Mouse (Mus musculus): ENCODE results near the gene Prss33. TPM values are rescaled to one million over a fixed set of nuclear protein-coding genes. Genes with fewer than 3 reads are reported as not detected.

Gene Prss33
- total and polyA plus RNA-seq, 3 experiments = 0.24 TPM; not detected in 2

DNA sequence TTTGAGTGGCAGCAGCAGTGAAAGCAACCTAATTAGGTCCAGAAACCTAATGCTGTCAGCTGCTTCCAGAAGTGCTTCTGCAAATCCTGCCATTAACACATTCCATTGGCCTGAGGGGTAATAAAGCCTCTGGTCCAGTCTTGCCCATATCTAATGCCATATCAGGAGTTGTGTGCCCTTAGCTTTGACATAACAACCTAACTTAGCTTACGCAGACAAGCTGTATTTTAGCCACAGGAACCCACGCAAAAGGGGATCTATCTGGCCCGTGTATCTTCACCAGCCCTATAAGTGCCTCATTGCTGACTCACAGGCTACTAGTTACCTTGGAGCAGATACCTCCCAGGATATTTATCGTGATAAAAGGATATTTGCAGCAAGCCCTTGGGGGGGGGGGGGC lies 10.3 kb downstream of the Prss33 start:
- DNase-seq = no peak

GRCm38 (mm10) chr17:23823614-23824013 lies 12.2 kb downstream of the Prss33 start:
- DNase-seq = no peak

- DNase-seq = no peak
Measured at GRCm38 (mm10) chr17:23823018-23823417, 12.8 kb downstream of the Prss33 start.

GRCm38 (mm10) chr17:23822094-23822493 lies 13.8 kb downstream of the Prss33 start:
- no peak for DNase-seq

- no peak for DNase-seq
Measured at GRCm38 (mm10) chr17:23820731-23821130, 15.1 kb downstream of the Prss33 start.

- DNase-seq = no peak
Measured at GRCm38 (mm10) chr17:23819235-23819634, 16.6 kb downstream of the Prss33 start.

DNA sequence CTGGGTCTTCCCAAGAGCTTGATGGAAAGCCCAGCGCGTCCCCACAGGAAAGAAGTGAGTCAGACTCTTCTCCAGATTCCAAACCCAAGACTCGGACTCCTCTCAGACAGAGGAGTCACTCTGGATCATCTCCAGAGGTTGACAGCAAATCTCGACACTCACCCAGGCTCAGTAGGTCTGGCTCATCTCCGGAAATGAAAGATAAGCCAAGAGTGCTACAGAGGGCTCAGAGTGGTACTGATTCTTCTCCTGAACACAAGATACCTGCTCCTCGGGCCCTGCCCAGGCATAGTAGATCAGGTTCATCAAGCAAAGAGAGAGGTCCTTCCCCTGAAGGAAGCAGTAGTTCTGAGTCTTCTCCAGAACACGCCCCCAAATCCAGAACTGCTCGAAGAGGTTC lies 17.3 kb downstream of the Prss33 start:
- DNase-seq = no peak

- DNase-seq = no peak
Measured at GRCm38 (mm10) chr17:23815641-23816040, 20.2 kb downstream of the Prss33 start.

DNA sequence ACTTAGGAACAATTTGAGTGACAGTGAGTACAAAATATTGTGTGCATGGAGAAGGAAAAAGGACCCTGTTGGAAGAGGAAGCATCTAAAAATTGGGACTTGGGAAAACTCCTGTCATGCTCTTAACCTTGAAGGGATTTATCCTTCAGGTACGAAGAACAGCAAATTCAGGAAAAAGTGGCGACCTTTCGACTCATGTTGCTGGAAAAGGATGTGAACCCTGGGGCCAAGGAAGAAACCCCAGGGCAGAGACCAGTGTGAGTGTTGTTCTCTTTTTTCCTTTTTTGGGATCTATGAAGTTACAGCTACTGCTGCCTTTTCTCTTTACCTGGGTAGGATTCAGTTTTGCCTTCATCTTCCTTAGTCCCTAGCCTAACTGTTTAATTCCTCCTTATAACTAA lies 27.9 kb downstream of the Prss33 start:
- no peak for DNase-seq

DNA sequence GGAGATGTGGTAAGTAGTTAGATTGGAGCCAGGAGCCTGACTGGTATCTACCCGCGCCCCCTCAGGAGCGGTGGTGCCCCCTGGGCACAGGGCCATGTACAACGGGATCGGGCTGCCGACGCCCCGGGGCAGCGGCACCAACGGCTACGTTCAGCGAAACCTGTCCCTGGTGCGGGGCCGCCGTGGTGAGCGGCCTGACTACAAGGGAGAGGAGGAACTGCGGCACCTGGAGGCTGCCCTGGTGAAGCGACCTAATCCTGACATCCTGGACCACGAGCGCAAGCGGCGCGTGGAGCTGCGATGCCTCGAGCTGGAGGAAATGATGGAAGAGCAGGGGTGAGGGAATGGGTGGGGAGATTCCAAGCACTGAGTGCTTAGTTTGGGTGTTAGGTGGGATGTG lies 29.0 kb downstream of the Prss33 start:
- DNase-seq = peak; percentile 66

DNA sequence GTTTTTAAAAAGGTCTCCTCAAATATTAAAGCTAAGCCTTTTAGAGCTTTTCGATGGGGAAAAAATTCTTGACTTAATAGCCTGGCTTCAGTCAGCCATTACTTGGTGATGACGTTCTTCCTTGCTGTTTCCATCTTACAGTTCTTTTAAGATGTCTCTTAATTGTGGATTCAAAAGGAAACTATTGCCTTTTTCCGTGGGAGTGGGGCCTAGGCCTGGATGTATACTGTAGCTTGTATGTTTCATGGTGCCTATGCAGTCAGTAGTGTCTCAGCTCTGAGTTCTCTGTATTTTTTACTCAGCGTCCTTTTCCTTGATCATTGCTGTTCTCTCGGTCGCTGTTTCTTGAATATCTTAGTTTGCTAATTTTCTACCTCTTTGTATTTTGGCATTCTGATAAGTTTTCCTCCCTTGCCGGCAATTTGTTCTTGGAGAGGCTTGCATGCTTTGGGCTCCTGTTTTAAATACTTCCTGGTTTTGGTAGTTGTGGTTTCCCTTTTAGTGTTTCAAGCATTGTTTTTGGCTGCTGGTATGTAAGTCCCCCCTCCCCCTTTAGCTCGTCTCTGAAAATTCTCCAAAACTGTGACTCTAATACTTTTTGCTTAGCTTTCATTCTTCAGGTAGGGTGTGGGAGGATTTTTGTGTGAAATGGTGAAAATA lies 31.3 kb downstream of the Prss33 start:
- DNase-seq = no peak

DNA sequence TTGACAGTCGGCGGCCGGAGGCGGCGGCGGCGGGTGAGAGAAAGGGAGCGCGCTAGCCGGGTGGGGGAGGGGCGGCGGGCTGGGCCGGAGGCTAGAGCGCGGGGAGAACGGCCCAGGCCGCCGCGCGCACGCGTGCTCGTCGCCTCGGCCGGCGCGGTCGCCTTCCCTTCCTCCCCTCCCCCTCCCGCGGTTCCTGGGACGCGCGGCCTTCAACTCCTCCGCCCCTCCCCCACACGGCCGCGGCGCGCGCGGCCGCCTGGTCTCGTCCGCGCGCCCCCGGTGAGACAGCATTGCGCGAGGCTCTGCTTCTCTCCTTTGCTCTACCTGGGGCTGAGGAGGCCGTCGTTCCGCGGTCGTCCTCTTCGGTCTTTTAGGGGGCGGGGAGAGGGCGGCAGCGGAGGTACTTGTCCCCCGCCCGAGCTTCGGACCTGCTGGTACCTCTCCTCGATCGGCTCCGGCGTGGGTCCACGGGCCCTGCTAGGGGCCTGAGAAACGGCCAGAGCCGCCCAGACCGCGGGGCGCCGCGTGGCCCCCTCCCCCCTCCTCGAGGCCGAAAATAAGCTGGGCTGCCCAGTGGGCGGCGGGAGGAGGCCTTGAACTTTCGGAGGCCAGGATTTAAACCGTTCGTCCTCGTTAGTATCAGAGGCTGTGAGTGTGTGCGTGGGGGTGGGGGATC lies 32.4 kb downstream of the Prss33 start:
- DNase-seq = peak; percentile 88

DNA sequence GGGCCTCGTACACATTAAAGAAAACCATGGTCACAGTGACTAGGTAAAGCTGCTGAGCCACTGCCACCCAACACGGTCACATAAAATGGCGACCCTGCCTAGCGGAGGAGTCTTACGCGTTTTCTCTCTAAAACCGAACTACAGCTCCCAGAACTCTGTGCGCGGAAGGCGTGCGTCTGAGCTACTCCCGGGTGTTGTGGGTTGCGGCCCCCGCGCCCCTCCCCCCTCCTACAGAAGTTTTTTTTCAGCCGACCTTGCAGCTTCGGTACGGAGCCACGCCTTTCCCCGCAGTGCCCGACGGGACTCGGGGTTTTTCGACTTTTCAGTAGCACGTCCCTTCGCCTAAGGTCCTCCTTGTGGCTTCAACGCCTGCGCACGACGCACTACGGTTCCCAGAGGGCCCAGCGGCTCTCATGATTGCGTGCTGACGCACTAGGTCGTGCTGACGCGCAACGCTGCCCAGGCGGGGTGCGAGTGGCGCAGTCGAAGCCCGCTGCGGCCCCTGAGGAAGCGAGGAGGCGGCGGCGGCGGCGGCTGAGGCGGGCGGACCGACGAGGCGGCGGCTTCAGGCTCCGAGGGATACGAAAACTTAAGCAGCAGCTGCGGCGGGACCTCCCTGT lies 33.0 kb downstream of the Prss33 start:
- peak; percentile 98 for DNase-seq

DNA sequence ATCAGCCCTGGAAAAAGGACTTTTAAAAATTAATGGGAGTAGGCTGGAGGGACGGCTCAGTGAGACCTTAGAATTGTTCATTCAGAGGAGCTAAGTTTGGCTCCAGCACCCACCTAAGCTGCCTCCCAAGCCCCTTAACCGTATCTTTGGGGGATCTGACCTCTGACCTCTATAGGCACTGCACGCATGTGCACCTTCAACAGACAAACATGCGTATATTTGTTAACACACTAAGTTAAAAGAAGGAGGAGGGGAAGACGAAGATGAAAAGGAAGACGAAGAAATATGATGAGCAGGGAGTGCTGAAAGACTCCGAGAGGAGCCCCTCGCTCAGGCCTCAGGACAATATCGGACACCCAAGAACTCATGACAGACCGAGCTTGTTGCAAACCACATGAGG lies 34.2 kb downstream of the Prss33 start:
- peak; percentile 3 for DNase-seq

DNA sequence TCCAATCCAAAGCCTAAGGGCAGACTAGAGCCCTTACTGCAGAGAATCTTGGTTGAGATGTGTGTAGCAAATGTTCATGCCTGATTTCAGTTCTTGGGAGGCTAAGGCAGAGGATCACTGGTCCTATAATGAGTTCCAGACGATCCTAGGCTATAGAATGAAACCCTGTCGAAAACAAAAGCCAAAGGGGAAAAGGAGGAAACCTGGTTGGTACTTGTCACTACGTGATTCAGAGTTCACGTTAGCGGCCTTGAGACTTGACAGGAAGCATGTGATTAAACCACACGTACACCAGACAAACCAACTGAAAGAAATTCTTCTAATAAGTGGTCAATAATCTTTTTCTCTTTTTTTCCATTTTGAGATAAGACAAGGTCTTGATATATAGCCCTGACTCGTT lies 38.5 kb downstream of the Prss33 start:
- DNase-seq = no peak

DNA sequence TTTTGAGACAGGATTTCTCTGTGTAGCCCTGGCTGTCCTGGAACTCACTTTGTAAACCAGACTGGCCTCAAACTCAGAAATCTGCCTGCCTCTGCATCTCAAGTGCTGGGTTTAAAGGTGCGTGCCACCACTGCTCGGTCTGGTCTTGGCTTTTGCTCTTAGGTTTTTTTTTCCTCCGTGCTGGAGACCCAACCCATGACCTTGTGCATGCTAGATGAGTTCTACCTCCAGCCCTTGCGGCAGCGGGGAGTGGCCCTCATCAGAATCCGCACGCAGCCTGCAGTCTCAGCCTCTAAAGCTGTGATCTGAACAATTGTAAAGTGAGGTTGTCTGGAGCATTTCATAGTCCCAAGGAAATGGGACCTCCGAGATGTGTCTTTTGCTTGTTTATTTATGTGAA lies 40.5 kb downstream of the Prss33 start:
- no peak for DNase-seq

DNA sequence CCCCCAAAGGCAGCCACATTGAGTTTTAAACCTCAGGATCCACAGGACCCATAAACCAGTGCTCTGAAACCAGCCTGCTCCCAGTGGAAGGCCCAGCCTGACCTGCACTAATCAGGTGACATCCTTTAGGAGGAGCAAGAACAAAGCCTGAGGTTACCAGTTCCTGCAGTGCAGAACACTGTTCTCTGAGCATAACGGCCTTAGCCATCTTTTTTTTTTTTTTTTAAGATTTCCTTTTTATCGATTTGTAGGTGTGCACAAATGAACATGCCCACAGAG lies 44.8 kb downstream of the Prss33 start:
- no peak for DNase-seq

- peak; percentile 83 for DNase-seq
Measured at GRCm38 (mm10) chr17:23790269-23791078, 45.4 kb downstream of the Prss33 start, which contains the start of gene Srrm2. TSS of gene Srrm2 (plus strand) at chr17:23790532.

GRCm38 (mm10) chr17:23789749-23790268 lies 46.0 kb downstream of the Prss33 start:
- no peak for DNase-seq

DNA sequence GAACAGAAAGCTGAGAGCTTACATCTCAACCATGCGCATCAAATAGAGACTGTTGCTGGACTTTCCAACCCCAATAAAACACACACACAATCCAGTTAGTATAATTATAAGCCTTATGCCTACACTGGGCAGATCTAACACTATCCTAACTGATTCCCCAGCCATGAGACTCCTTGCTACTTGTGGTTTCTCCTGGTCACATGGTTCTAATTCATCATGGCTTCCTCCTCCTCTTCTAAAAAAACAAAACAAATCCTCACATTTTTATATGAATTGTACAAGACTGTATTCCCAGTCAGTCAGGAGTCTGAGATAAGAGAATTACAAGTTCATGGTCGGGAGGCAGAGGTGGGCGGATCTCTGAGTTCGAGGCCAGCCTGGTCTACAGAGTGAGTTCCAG lies 46.9 kb downstream of the Prss33 start:
- DNase-seq = no peak

DNA sequence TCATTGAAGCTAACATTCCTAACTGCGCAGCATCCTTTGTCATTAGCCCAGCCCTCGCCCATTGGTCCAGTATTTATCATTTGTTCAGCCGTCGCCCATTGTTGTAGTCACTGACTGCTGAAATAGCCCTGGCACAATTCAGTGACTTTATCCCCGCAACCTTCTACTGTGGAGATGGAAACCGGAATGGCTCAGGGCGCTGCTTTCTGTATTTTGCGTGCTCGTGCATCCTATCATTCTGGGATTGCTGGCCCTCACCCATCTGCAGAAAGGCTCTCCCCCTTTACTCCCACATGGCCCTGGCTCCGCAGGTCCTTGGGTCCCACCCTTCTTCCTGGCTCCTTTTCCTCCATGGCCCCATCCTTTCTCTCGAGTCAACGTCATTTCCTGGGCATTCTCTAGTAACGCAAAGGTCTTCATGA lies 49.3 kb downstream of the Prss33 start:
- peak; percentile 27 for DNase-seq
